Mouse (Mus musculus): Measurements from ENCODE around the gene Gm13287. TPM values are rescaled to one million over a fixed set of nuclear protein-coding genes. Genes with fewer than 3 reads are reported as not detected.
"Not testable (repeated sequence)": the region's sequence is repeated elsewhere in the genome, so short reads cannot be mapped to it uniquely, and the experiment has no call there.

Gene Gm13287
- total RNA-seq (2021), result not detected
- long read RNA-seq, experiment 1, result 0 reads
- long read RNA-seq, experiment 2, result 0 reads

DNA sequence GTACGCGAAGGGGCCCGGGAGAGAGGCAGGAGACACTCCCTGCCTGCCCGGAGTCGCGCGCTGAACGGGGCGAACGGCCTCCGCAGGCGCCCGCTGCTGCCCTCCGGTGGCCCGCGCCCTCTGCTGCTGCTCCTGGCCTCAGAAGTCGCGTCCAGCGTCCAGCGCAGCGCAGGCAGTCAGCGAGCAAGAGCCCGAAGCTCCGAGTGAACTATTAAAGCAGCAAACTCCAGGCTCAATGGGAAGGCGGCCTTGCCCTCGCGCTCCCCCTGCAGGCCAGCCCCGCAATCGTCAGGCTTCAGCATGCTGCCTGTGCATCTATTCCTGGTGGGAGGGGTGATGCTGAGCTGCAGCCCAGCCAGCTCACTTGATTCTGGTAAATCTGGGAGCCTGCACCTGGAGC is at the start of gene Gm13287:
Gm13287 (plus strand) TSS at position 301 of the 400 bp plus-strand sequence.
- not testable (repeated sequence) for DNase-seq

DNA sequence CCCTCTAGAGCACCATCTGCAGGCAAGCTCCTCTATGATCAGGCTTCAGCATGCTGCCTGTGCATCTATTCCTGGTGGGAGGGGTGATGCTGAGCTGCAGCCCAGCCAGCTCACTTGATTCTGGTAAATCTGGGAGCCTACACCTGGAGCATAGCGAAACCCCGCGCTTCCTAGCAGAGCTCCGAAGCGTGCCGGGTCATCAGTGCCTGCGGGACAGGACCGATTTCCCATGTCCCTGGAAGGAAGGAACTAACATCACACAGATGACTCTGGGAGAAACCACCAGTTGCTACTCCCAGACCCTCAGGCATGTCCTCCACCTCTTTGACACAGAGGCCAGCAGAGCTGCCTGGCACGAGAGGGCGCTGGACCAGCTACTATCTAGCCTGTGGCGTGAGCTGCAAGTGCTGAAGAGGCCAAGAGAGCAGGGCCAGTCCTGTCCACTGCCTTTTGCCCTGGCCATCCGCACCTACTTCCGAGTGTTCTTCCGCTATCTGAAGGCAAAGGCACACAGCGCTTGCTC is 48.2 kb upstream of the Gm13287 start, which contains the start of gene Gm13271:
Gm13271 (plus strand) TSS at position 51 of the 523 bp plus-strand sequence.
- DNase-seq, result peak; percentile 54

DNA sequence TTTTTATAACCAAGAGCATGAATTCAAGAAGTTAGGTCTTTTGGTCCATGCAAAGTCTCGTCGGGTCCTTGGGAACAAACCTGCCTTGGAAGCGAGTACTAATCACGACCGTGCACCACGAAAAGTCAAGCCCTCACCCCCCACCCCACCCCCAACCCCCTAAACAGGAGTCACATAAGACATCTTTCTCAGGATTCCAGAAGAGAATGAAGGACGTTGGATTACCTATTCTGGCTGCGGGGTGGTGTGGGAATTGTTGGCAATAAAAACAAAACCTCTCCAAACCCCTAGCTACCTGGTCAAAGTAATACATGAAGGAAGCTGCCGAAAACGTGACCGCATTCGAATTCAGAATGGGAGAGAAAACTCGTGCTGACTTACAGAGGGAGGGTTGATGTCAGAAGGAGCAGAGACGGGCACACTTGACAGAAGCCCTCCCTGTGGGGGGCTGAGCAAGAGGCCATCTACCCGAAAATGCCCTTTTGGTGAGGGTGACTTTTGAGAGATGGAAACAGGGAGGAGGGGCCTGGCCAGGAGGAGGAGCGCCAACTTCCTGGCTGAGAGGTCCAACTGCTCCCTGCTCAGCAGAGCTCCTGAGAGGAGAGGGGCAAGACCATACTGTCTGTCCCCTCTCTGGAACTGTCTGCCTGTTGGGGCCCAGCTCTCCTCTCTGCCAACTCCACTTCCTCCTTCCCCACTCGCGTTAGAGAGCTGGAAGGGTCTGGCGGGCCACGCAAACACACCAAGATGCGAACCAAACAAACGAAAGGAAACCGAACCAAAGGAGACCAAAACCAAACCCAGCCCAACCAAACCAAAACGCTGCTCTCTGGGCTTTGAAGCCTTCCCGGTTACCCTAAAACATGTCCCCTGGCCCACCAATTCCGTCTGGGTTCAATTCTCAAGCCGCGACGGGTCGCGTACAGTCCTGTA is 46.2 kb upstream of the Gm13287 start:
- not testable (repeated sequence) for DNase-seq

DNA sequence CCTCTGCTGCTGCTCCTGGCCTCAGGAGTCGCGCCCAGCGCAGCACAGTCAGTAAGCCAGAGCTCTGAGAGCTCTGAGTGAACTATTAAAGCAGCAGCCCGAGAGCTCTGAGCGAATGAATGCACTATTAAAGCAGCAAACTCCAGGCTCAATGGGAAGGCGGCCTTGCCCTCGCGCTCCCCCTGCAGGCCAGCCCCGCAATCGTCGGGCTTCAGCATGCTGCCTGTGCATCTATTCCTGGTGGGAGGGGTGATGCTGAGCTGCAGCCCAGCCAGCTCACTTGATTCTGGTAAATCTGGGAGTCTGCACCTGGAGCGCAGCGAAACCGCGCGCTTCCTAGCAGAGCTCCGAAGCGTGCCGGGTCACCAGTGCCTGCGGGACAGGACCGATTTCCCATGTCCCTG is 45.4 kb upstream of the Gm13287 start:
- DNase-seq, result peak; percentile 86

DNA sequence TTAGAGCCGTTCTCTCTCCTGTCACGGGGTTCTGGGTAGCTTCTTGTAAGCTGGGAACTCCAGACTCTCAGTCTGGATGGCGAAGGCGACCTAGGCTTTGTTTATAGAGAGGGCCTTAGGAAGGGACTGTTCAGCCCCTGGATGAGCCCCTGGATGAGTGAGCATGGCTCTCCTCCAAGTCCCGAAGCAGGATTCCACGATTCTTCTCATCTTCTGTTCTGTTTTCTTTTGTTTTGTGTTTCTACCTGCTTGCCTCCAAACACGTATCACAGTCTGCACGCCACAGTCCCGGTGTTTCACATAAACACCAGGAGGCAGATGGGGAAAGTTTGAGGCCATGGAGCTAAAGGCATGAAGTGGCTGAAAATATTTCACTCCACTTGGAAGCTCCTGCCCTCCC is 44.3 kb upstream of the Gm13287 start:
- not testable (repeated sequence) for DNase-seq

DNA sequence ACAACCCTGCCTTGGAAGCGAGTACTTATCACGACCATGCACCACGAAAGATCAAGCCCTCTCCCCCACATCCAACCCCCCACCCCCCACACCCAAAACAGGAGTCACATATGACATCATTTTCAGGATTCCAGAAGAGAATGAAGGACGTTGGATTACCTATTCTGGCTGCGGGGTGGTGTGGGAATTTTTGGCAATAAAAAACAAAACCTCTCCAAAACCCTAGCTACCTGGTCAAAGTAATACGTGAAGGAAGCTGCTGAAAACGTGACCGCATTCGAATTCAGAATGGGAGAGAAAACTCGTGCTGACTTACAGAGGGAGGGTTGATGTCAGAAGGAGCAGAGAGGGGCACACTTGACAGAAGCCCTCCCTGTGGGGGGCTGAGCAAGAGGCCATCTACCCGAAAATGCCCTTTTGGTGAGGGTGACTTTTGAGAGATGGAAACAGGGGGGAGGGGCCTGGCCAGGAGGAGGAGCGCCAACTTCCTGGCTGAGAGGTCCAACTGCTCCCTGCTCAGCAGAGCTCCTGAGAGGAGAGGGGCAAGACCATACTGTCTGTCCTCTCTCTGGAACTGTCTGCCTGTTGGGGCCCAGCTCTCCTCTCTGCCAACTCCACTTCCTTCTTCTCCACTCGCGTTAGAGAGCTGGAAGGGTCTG is 43.3 kb upstream of the Gm13287 start, which contains the start of gene Gm13283:
Gm13283 (plus strand) TSS at position 510 of the 659 bp plus-strand sequence.
- peak; percentile 36 for DNase-seq

DNA sequence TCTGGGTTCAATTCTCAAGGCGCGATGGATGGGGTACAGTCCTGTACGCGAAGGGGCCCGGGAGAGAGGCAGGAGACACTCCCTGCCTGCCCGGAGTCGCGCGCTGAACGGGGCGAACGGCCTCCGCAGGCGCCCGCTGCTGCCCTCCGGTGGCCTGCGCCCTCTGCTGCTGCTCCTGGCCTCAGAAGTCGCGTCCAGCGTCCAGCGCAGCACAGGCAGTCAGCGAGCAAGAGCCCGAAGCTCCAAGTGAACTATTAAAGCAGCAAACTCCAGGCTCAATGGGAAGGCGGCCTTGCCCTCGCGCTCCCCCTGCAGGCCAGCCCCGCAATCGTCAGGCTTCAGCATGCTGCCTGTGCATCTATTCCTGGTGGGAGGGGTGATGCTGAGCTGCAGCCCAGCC is 42.6 kb upstream of the Gm13287 start:
- DNase-seq, result peak; percentile 79

DNA sequence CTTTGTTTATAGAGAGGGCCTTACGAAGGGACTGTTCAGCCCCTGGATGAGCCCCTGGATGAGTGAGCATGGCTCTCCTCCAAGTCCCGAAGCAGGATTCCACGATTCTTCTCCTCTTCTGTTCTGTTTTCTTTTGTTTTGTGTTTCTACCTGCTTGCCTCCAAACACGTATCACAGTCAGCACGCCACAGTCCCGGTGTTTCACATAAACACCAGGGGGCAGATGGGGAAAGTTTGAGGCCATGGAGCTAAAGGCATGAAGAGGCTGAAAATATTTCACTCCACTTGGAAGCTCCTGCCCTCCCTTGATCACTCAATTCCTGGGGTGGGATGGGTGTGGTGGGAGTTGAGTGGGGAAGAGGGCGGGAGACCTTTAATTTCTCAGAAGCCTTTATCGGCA is 41.3 kb upstream of the Gm13287 start:
- DNase-seq, result peak; percentile 66

DNA sequence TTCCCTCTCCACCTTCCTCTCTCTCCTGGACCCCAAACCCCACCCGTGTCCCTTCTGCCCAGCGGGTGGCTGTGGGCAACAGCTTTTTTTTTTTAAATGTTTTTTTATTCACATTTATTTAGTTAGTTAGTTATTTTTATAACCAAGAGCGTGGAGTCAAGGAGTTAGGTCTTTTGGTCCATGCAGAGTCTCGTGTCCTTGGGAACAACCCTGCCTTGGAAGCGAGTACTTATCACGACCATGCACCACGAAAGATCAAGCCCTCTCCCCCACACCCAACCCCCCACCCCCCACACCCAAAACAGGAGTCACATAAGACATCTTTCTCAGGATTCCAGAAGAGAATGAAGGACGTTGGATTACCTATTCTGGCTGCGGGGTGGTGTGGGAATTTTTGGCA is 40.7 kb upstream of the Gm13287 start:
- not testable (repeated sequence) for DNase-seq

DNA sequence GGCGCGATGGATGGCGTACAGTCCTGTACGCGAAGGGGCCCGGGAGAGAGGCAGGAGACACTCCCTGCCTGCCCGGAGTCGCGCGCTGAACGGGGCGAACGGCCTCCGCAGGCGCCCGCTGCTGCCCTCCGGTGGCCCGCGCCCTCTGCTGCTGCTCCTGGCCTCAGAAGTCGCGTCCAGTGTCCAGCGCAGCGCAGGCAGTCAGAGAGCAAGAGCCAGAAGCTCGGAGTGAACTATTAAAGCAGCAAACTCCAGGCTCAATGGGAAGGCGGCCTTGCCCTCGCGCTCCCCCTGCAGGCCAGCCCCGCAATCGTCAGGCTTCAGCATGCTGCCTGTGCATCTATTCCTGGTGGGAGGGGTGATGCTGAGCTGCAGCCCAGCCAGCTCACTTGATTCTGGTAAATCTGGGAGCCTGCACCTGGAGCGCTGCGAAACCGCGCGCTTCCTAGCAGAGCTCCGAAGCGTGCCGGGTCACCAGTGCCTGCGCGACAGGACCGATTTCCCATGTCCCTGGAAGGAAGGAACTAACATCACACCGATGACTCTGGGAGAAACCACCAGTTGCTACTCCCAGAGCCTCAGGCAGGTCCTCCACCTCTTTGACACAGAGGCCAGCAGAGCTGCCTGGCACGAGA is 39.6 kb upstream of the Gm13287 start:
- DNase-seq, result peak; percentile 64

DNA sequence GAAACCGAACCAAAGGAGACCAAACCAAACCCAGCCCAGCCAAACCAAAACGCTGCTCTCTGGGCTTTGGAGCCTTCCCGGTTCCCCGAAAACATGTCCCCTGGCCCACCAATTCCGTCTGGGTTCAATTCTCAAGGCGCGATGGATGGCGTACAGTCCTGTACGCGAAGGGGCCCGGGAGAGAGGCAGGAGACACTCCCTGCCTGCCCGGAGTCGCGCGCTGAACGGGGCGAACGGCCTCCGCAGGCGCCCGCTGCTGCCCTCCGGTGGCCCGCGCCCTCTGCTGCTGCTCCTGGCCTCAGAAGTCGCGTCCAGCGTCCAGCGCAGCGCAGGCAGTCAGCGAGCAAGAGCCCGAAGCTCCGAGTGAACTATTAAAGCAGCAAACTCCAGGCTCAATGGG is 29.5 kb upstream of the Gm13287 start, which contains the start of gene Gm13290:
Gm13290 (plus strand) TSS at position 301 of the 400 bp plus-strand sequence.
- not testable (repeated sequence) for DNase-seq

DNA sequence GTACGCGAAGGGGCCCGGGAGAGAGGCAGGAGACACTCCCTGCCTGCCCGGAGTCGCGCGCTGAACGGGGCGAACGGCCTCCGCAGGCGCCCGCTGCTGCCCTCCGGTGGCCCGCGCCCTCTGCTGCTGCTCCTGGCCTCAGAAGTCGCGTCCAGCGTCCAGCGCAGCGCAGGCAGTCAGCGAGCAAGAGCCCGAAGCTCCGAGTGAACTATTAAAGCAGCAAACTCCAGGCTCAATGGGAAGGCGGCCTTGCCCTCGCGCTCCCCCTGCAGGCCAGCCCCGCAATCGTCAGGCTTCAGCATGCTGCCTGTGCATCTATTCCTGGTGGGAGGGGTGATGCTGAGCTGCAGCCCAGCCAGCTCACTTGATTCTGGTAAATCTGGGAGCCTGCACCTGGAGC is 26.4 kb upstream of the Gm13287 start, which contains the start of gene Gm13289:
Gm13289 (plus strand) TSS at position 301 of the 400 bp plus-strand sequence.
- DNase-seq, result not testable (repeated sequence)

DNA sequence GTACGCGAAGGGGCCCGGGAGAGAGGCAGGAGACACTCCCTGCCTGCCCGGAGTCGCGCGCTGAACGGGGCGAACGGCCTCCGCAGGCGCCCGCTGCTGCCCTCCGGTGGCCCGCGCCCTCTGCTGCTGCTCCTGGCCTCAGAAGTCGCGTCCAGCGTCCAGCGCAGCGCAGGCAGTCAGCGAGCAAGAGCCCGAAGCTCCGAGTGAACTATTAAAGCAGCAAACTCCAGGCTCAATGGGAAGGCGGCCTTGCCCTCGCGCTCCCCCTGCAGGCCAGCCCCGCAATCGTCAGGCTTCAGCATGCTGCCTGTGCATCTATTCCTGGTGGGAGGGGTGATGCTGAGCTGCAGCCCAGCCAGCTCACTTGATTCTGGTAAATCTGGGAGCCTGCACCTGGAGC is 23.5 kb upstream of the Gm13287 start, which contains the start of gene Gm13272:
Gm13272 (plus strand) TSS at position 301 of the 400 bp plus-strand sequence.
- DNase-seq, result not testable (repeated sequence)

DNA sequence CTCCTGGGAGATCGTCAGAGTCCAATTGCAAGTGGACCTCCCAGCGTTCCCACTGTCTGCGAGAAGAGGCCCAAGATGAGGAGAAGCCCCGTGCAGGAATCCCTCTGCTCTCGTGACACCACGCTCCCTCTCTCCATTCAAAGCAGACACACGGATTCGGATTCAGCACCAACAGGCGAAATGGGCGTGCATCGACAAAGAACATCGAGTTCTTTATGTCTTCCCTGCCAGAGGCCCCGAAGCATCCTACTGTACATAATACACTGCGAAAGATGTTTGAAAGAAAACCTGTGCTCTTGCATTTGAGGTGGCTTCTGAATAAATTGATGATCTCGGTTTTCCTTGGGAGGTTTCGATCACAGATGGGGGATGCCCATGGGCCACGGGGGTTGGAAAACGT is 22.7 kb upstream of the Gm13287 start:
- DNase-seq, result not testable (repeated sequence)

DNA sequence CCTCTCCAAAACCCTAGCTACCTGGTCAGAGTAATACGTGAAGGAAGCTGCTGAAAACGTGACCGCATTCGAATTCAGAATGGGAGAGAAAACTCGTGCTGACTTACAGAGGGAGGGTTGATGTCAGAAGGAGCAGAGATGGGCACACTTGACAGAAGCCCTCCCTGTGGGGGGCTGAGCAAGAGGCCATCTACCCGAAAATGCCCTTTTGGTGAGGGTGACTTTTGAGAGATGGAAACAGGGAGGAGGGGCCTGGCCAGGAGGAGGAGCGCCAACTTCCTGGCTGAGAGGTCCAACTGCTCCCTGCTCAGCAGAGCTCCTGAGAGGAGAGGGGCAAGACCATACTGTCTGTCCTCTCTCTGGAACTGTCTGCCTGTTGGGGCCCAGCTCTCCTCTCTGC is 21.2 kb upstream of the Gm13287 start, which contains the start of gene Ifnz:
Ifnz (plus strand) TSS at position 301 of the 400 bp plus-strand sequence.
- not testable (repeated sequence) for DNase-seq

DNA sequence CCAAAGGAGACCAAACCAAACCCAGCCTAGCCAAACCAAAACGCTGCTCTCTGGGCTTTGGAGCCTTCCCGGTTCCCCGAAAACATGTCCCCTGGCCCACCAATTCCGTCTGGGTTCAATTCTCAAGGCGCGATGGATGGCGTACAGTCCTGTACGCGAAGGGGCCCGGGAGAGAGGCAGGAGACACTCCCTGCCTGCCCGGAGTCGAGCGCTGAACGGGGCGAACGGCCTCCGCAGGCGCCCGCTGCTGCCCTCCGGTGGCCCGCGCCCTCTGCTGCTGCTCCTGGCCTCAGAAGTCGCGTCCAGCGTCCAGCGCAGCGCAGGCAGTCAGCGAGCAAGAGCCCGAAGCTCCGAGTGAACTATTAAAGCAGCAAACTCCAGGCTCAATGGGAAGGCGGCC is 20.7 kb upstream of the Gm13287 start:
- not testable (repeated sequence) for DNase-seq

DNA sequence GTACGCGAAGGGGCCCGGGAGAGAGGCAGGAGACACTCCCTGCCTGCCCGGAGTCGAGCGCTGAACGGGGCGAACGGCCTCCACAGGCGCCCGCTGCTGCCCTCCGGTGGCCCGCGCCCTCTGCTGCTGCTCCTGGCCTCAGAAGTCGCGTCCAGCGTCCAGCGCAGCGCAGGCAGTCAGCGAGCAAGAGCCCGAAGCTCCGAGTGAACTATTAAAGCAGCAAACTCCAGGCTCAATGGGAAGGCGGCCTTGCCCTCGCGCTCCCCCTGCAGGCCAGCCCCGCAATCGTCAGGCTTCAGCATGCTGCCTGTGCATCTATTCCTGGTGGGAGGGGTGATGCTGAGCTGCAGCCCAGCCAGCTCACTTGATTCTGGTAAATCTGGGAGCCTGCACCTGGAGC is 17.6 kb upstream of the Gm13287 start, which contains the start of gene Gm13276:
Gm13276 (plus strand) TSS at position 301 of the 400 bp plus-strand sequence.
- DNase-seq, result not testable (repeated sequence)

DNA sequence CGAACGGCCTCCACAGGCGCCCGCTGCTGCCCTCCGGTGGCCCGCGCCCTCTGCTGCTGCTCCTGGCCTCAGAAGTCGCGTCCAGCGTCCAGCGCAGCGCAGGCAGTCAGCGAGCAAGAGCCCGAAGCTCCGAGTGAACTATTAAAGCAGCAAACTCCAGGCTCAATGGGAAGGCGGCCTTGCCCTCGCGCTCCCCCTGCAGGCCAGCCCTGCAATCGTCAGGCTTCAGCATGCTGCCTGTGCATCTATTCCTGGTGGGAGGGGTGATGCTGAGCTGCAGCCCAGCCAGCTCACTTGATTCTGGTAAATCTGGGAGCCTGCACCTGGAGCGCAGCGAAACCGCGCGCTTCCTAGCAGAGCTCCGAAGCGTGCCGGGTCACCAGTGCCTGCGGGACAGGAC is 14.7 kb upstream of the Gm13287 start, which contains the start of gene Gm13277:
Gm13277 (plus strand) TSS at position 231 of the 400 bp plus-strand sequence.
- peak; percentile 68 for DNase-seq

DNA sequence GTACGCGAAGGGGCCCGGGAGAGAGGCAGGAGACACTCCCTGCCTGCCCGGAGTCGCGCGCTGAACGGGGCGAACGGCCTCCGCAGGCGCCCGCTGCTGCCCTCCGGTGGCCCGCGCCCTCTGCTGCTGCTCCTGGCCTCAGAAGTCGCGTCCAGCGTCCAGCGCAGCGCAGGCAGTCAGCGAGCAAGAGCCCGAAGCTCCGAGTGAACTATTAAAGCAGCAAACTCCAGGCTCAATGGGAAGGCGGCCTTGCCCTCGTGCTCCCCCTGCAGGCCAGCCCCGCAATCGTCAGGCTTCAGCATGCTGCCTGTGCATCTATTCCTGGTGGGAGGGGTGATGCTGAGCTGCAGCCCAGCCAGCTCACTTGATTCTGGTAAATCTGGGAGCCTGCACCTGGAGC is 11.8 kb upstream of the Gm13287 start, which contains the start of gene Gm13278:
Gm13278 (plus strand) TSS at position 301 of the 400 bp plus-strand sequence.
- not testable (repeated sequence) for DNase-seq

DNA sequence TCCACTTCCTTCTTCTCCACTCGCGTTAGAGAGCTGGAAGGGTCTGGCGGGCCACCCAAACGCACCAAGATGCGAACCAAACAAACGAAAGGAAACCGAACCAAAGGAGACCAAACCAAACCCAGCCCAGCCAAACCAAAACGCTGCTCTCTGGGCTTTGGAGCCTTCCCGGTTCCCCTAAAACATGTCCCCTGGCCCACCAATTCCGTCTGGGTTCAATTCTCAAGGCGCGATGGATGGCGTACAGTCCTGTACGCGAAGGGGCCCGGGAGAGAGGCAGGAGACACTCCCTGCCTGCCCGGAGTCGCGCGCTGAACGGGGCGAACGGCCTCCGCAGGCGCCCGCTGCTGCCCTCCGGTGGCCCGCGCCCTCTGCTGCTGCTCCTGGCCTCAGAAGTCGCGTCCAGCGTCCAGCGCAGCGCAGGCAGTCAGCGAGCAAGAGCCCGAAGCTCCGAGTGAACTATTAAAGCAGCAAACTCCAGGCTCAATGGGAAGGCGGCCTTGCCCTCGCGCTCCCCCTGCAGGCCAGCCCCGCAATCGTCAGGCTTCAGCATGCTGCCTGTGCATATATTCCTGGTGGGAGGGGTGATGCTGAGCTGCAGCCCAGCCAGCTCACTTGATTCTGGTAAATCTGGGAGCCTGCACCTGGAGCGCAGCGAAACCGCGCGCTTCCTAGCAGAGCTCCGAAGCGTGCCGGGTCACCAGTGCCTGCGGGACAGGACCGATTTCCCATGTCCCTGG is 8.9 kb upstream of the Gm13287 start, which contains the start of gene Gm13275:
Gm13275 (plus strand) TSS at position 552 of the 740 bp plus-strand sequence.
- DNase-seq, result peak; percentile 39

All from gastrocnemius, postnatal 25 days (tissue).